Mouse (Mus musculus) G1E (cell line): ENCODE measurements around the gene Trim80. TPM values are rescaled to one million over a fixed set of nuclear protein-coding genes. Genes with fewer than 3 reads are reported as not detected.

Source experiments
- ATAC-seq: 2 replicates; pipeline ENCODE4 v1.8.0; 2016; ENCODE audit warnings: mild to moderate bottlenecking; ENCODE audit not compliant: insufficient number of reproducible peaks, poor library complexity, low FRiP score, severe bottlenecking; ENCODE audit errors: extremely low read depth
- DNase-seq: peaks from one replicate; pipeline ENCODE4 v3.0.0; 2012; ENCODE audit warnings: low spot score
- H3K27me3 ChIP-seq: 2 replicates; pipeline ENCODE4 v1.6.1; 2012; ENCODE audit warnings: mild to moderate bottlenecking, low read length, inconsistent platforms; ENCODE audit not compliant: insufficient read depth
- H3K36me3 ChIP-seq: replicated peaks from 2 replicates; pipeline ENCODE3; 2012; ENCODE audit warnings: mild to moderate bottlenecking, inconsistent platforms
- H3K4me1 ChIP-seq: 2 replicates; pipeline ENCODE4 v1.6.1; 2012; ENCODE audit warnings: low read depth, low read length, inconsistent platforms, mixed read lengths; ENCODE audit not compliant: insufficient read depth
- H3K4me3 ChIP-seq: 2 replicates; pipeline ENCODE4 v1.5.1; 2012; ENCODE audit warnings: low read depth, mild to moderate bottlenecking, inconsistent platforms, low read length, moderate library complexity, mixed read lengths
- H3K9me3 ChIP-seq: replicated peaks from 2 replicates; pipeline ENCODE4 v1.6.1; 2012; ENCODE audit warnings: inconsistent platforms
- CTCF ChIP-seq: IDR thresholded peaks from 2 replicates; pipeline ENCODE4 v1.5.1; 2012; ENCODE audit warnings: low read depth, low read length, inconsistent platforms, mixed read lengths
- GATA1 ChIP-seq: IDR thresholded peaks from 2 replicates; pipeline ENCODE4 v1.6.1; 2012; ENCODE audit warnings: borderline replicate concordance, low read length, inconsistent platforms, mixed read lengths
- GATA2 ChIP-seq: IDR thresholded peaks from 2 replicates; pipeline ENCODE4 v1.6.1; 2012; ENCODE audit warnings: low read depth, low read length, inconsistent platforms, borderline replicate concordance
- POLR2AphosphoS5 ChIP-seq: IDR thresholded peaks from 2 replicates; pipeline ENCODE4 v1.6.1; 2012; ENCODE audit warnings: low read depth, low read length, inconsistent platforms; ENCODE audit not compliant: insufficient replicate concordance
- TAL1 ChIP-seq: conservative IDR thresholded peaks from 2 replicates; pipeline ENCODE4 v1.6.1; 2012; ENCODE audit warnings: low read depth, low read length, inconsistent platforms, mixed read lengths
- polyA plus RNA-seq: library from polyadenylated mRNA; stranded (reverse); fragments of >175 nt; gene quantifications from 2 replicates; pipeline ENCODE4 v1.2.3, GENCODE M21; 2012
- total RNA-seq, 2 experiments: library from RNA; stranded (forward) in 1 of 2; stranded (reverse) in 1 of 2; fragments of 200-1000 nt in 1 of 2; fragments of >200 nt in 1 of 2; fragmentation: Nextera tagmentation in 1 of 2; gene quantifications; 2 replicates each; pipeline ENCODE4 v1.2.3; 2014 to 2017

Trim80 gene
- total and polyA plus RNA-seq, 3 experiments, result not detected

- Histone ChIP-seq H3K27me3 (no peaks in the 10 kb centered on the region), H3K4me1 (peaks cover 3% of the 10 kb centered on the region), H3K4me3 (no peak overlapping the region), H3K36me3 (peaks cover 92% of the 10 kb centered on the region), H3K9me3 (no peaks in the 10 kb centered on the region)
- peak; percentile 48 for TF ChIP-seq CTCF
- TF ChIP-seq GATA2, result no peak
- peak; percentile 83 for DNase-seq
- peak; percentile 63 for ATAC-seq
Observed at GRCm38 (mm10) chr11:115427482-115428331, 12.6 kb upstream of the Trim80 start.

GRCm38 (mm10) chr11:115429307-115429706, 11.0 kb upstream of the Trim80 start:
- Histone ChIP-seq H3K9me3 (no peaks in the 10 kb centered on the region), H3K4me1 (peaks cover 3% of the 10 kb centered on the region), H3K4me3 (no peak overlapping the region), H3K36me3 (peaks cover 88% of the 10 kb centered on the region), H3K27me3 (no peaks in the 10 kb centered on the region)
- DNase-seq, result no peak
- TF ChIP-seq GATA2, result no peak
- TF ChIP-seq POLR2AphosphoS5, result no peak
- TF ChIP-seq GATA1, result no peak
- TF ChIP-seq CTCF, result no peak
- TF ChIP-seq TAL1, result no peak
- no peak for ATAC-seq

GRCm38 (mm10) chr11:115430561-115430960, 9.8 kb upstream of the Trim80 start:
- H3K9me3 ChIP-seq, result no peaks in the 10 kb centered on the region
- H3K36me3 ChIP-seq, result peaks cover 75% of the 10 kb centered on the region
- DNase-seq (no peak), ATAC-seq (no peak)
- H3K4me1 ChIP-seq, result peaks cover 6% of the 10 kb centered on the region
- H3K27me3 ChIP-seq, result no peaks in the 10 kb centered on the region
- no peak for TF ChIP-seq POLR2AphosphoS5
- H3K4me3 ChIP-seq, result no peak overlapping the region

GRCm38 (mm10) chr11:115432814-115433213, 7.5 kb upstream of the Trim80 start:
- Histone ChIP-seq H3K36me3 (peaks cover 52% of the 10 kb centered on the region), H3K4me1 (peaks cover 22% of the 10 kb centered on the region), H3K4me3 (no peak overlapping the region), H3K27me3 (no peaks in the 10 kb centered on the region), H3K9me3 (no peaks in the 10 kb centered on the region)
- no peak for TF ChIP-seq TAL1
- TF ChIP-seq POLR2AphosphoS5, result no peak
- no peak for TF ChIP-seq GATA2
- TF ChIP-seq CTCF, result no peak
- no peak for TF ChIP-seq GATA1
- ATAC-seq (no peak), DNase-seq (no peak)

- no peak overlapping the region for H3K4me3 ChIP-seq
- peaks cover 22% of the 10 kb centered on the region for H3K4me1 ChIP-seq
- ATAC-seq (no peak), DNase-seq (no peak)
- H3K36me3 ChIP-seq, result peaks cover 47% of the 10 kb centered on the region
- H3K9me3 ChIP-seq, result no peaks in the 10 kb centered on the region
- no peaks in the 10 kb centered on the region for H3K27me3 ChIP-seq
- TF ChIP-seq TAL1, result no peak
- no peak for TF ChIP-seq CTCF
- TF ChIP-seq GATA2, result no peak
- TF ChIP-seq POLR2AphosphoS5, result no peak
Observed at GRCm38 (mm10) chr11:115433342-115433741, 7.0 kb upstream of the Trim80 start.

- Histone ChIP-seq H3K4me1 (peaks cover 29% of the 10 kb centered on the region), H3K9me3 (peaks cover 7% of the 10 kb centered on the region; the same call in 1 of the 2 replicates), H3K36me3 (peaks cover 23% of the 10 kb centered on the region), H3K4me3 (no peak overlapping the region), H3K27me3 (peaks cover 4% of the 10 kb centered on the region; the same call in 1 of the 2 replicates)
- ATAC-seq, result no peak
- TF ChIP-seq CTCF, result no peak
- no peak for DNase-seq
Observed at GRCm38 (mm10) chr11:115435596-115436337, 4.6 kb upstream of the Trim80 start.
